Mouse (Mus musculus) mouse embryonic stem cell (cell line): ENCODE results near the gene Dnajc24.

Experiments
- in situ Hi-C, 2 experiments: fragments of 300-500 bp; cut with MboI; formaldehyde crosslinking; loops; 1 replicate in 1 of 2; 3 replicates in 1 of 2; pipeline ENCODE4 v1.14.3; 2019 to 2020; ENCODE audit warnings: low sequenced_read_pairs in 2 of 2, low pct_unique_long_range_greater_than_20kb in 1 of 2, mixed read lengths in 1 of 2; ENCODE audit not compliant: unreplicated experiment in 1 of 2

Gene Dnajc24

GRCm38 (mm10) chr2:106002835-106003739, at the start of gene Dnajc24:
Dnajc24 (minus strand) TSS chr2:106003549.
- in situ Hi-C loops, result no loop called here

- in situ Hi-C loops, result no loop called here
Observed at GRCm38 (mm10) chr2:106046686-106047085, 43.3 kb upstream of the Dnajc24 start.

GRCm38 (mm10) chr2:106042495-106042894, 39.1 kb upstream of the Dnajc24 start:
- in situ Hi-C loops, result no loop called here

- in situ Hi-C loops, result no loop called here
Observed at GRCm38 (mm10) chr2:106041961-106042360, 38.6 kb upstream of the Dnajc24 start.

GRCm38 (mm10) chr2:106038286-106038685, 34.9 kb upstream of the Dnajc24 start:
- in situ Hi-C loops, result no loop called here

- in situ Hi-C loops, result no loop called here
Observed at GRCm38 (mm10) chr2:106024895-106025294, 21.5 kb upstream of the Dnajc24 start.

GRCm38 (mm10) chr2:106008415-106008814, 5.1 kb upstream of the Dnajc24 start:
- in situ Hi-C loops, result no loop called here

GRCm38 (mm10) chr2:105987999-105988398, 15.3 kb downstream of the Dnajc24 start:
- in situ Hi-C loops, result no loop called here

- in situ Hi-C loops, result no loop called here
Observed at GRCm38 (mm10) chr2:105987131-105987530, 16.2 kb downstream of the Dnajc24 start.

- in situ Hi-C loops, result no loop called here
Observed at GRCm38 (mm10) chr2:105985206-105985605, 18.1 kb downstream of the Dnajc24 start.

GRCm38 (mm10) chr2:105978065-105978464, 25.3 kb downstream of the Dnajc24 start:
- in situ Hi-C loops, result no loop called here

GRCm38 (mm10) chr2:105973941-105974340, 29.4 kb downstream of the Dnajc24 start:
- in situ Hi-C loops, result no loop called here

GRCm38 (mm10) chr2:105963447-105963846, 39.9 kb downstream of the Dnajc24 start:
- in situ Hi-C loops, result no loop called here

- in situ Hi-C loops, result no loop called here
Observed at GRCm38 (mm10) chr2:105953862-105954261, 49.5 kb downstream of the Dnajc24 start.

GRCm38 (mm10) chr2:105951350-105951940, 51.9 kb downstream of the Dnajc24 start:
- in situ Hi-C loops, result no loop called here

- in situ Hi-C loops, result no loop called here
Observed at GRCm38 (mm10) chr2:105950131-105950530, 53.2 kb downstream of the Dnajc24 start.

GRCm38 (mm10) chr2:105917623-105918346, 85.6 kb downstream of the Dnajc24 start:
- in situ Hi-C loops, result no loop called here
